Mouse (Mus musculus) Patski (cell line): ENCODE results near the gene Zbtb38. TPM values are rescaled to one million over a fixed set of nuclear protein-coding genes. Genes with fewer than 3 reads are reported as not detected.

Experiments
- ATAC-seq: fragments of 100-300 bp; one replicate; pipeline ENCODE4 v1.8.0; 2021
- CTCF ChIA-PET: fragments of 350-600 bp; sonication (Branson Sonifier 250); formaldehyde crosslinking; loops from one replicate; lab custom pipeline; 2022; ENCODE audit warnings: inconsistent platforms; lab: Charles Lee
- POLR2A ChIA-PET: fragments of 350-600 bp; sonication (Branson Sonifier 250); formaldehyde crosslinking; loops from one replicate; lab custom pipeline; 2022; ENCODE audit warnings: antibody characterized with exemption, inconsistent platforms; lab: Charles Lee
- DNase-seq: peaks from one replicate; pipeline ENCODE4 v3.0.0-alpha.2; 2011; ENCODE audit warnings: low read depth, low spot score
- H3K27me3 ChIP-seq: fragments of 371-371 bp; one replicate; pipeline ENCODE4 v1.5.1; 2021
- CTCF ChIP-seq: fragments of 100-300 bp; IDR thresholded peaks from one replicate; pipeline ENCODE4 v1.5.1; 2021
- in situ Hi-C: fragments of 300-500 bp; cut with MboI; formaldehyde crosslinking; loops from 3 replicates; pipeline ENCODE4 v1.11.1; 2018; ENCODE audit warnings: low pct_unique_long_range_greater_than_20kb, mixed read lengths
- polyA plus RNA-seq: library from polyadenylated mRNA; unstranded; gene quantifications from one replicate; pipeline ENCODE4 v1.2.3, GENCODE M21; 2021

Zbtb38 gene
- polyA plus RNA-seq, 1 experiment from 2014 or later = 59.2 TPM

GRCm38 (mm10) chr9:96716136-96716535, 36.5 kb downstream of the Zbtb38 start:
- H3K27me3 ChIP-seq = no peaks in the 10 kb centered on the region
- ChIA-PET POLR2A (no interaction called here), CTCF (no interaction called here)
- in situ Hi-C loops = no loop called here
- no peak for ATAC-seq
- no peak for TF ChIP-seq CTCF
- no peak for DNase-seq

GRCm38 (mm10) chr9:96715171-96715570, 37.5 kb downstream of the Zbtb38 start:
- CTCF ChIA-PET = interaction anchor here (1.3 to 1.4 kb wide), 2 partner anchors 14 to 37 kb away, joined by 3 to 4 read pairs; no protein-coding TSS in a partner anchor
- no peak for TF ChIP-seq CTCF
- POLR2A ChIA-PET = no interaction called here
- in situ Hi-C loops = no loop called here
- no peaks in the 10 kb centered on the region for H3K27me3 ChIP-seq
- no peak for ATAC-seq
- no peak for DNase-seq

- in situ Hi-C loops = no loop called here
- ATAC-seq (no peak), DNase-seq (no peak)
- ChIA-PET POLR2A (no interaction called here), CTCF (interaction anchor here (0.8 to 1.4 kb wide), 3 partner anchors 15 to 67 kb away, joined by 3 to 4 read pairs (median 3); no protein-coding TSS in a partner anchor)
- no peaks in the 10 kb centered on the region for H3K27me3 ChIP-seq
- TF ChIP-seq CTCF = no peak
Measured at GRCm38 (mm10) chr9:96713472-96714390, 38.9 kb downstream of the Zbtb38 start.

GRCm38 (mm10) chr9:96712758-96713471, 39.7 kb downstream of the Zbtb38 start:
- ChIA-PET POLR2A (no interaction called here), CTCF (no interaction called here)
- DNase-seq = no peak
- no peak for TF ChIP-seq CTCF
- in situ Hi-C loops = no loop called here
- H3K27me3 ChIP-seq = no peaks in the 10 kb centered on the region
- no peak for ATAC-seq

- CTCF ChIA-PET = no interaction called here
- ATAC-seq (no peak), DNase-seq (no peak)
- in situ Hi-C loops = no loop called here
- TF ChIP-seq CTCF = no peak
- H3K27me3 ChIP-seq = no peaks in the 10 kb centered on the region
- POLR2A ChIA-PET = no interaction called here
Measured at GRCm38 (mm10) chr9:96712045-96712444, 40.6 kb downstream of the Zbtb38 start.

- ChIA-PET CTCF (no interaction called here), POLR2A (no interaction called here)
- DNase-seq (no peak), ATAC-seq (no peak)
- no peak for TF ChIP-seq CTCF
- in situ Hi-C loops = no loop called here
- no peaks in the 10 kb centered on the region for H3K27me3 ChIP-seq
Measured at GRCm38 (mm10) chr9:96710241-96710946, 42.2 kb downstream of the Zbtb38 start.

GRCm38 (mm10) chr9:96708905-96709304, 43.7 kb downstream of the Zbtb38 start:
- DNase-seq (no peak), ATAC-seq (no peak)
- ChIA-PET POLR2A (no interaction called here), CTCF (no interaction called here)
- TF ChIP-seq CTCF = no peak
- in situ Hi-C loops = no loop called here
- H3K27me3 ChIP-seq = no peaks in the 10 kb centered on the region

- no peak for ATAC-seq
- in situ Hi-C loops = no loop called here
- no peak for DNase-seq
- ChIA-PET POLR2A (no interaction called here), CTCF (no interaction called here)
- no peak for TF ChIP-seq CTCF
- H3K27me3 ChIP-seq = no peaks in the 10 kb centered on the region
Measured at GRCm38 (mm10) chr9:96707964-96708363, 44.7 kb downstream of the Zbtb38 start.

- ATAC-seq = no peak
- no peak for TF ChIP-seq CTCF
- DNase-seq = no peak
- ChIA-PET POLR2A (interaction anchor here (0.6 kb wide), 1 partner anchor 93 kb away, joined by 3 read pairs; no protein-coding TSS in a partner anchor), CTCF (no interaction called here)
- H3K27me3 ChIP-seq = no peaks in the 10 kb centered on the region
- in situ Hi-C loops = no loop called here
Measured at GRCm38 (mm10) chr9:96705576-96706285, 46.9 kb downstream of the Zbtb38 start.

- CTCF ChIA-PET = interaction anchor here (0.7 kb wide), 1 partner anchor 35 kb away, joined by 3 read pairs; no protein-coding TSS in a partner anchor
- ATAC-seq = no peak
Measured at GRCm38 (mm10) chr9:96704935-96705334, 47.7 kb downstream of the Zbtb38 start.

More at GRCm38 (mm10) chr9:96704935-96705334, 47.7 kb downstream of the Zbtb38 start:
- POLR2A ChIA-PET = interaction anchor here (0.6 kb wide), 1 partner anchor 94 kb away, joined by 3 read pairs; no protein-coding TSS in a partner anchor
- TF ChIP-seq CTCF = no peak
- no peak for DNase-seq
- no peaks in the 10 kb centered on the region for H3K27me3 ChIP-seq
- in situ Hi-C loops = no loop called here
